Mouse (Mus musculus) hindbrain, embryonic 12.5 days (tissue): ENCODE results near the gene Xbp1. TPM values are rescaled to one million over a fixed set of nuclear protein-coding genes. Genes with fewer than 3 reads are reported as not detected.
A peak's percentile ranks its signal among the peaks of the same experiment; 100 is the strongest.
"Not testable (repeated sequence)": the region's sequence is repeated elsewhere in the genome, so short reads cannot be mapped to it uniquely, and the experiment has no call there.

Experiments used
- ATAC-seq: fragments of 200-750 bp; cut with Nextera tagmentation; 2 replicates; pipeline ENCODE4 v1.8.0; 2017; ENCODE audit warnings: moderate TSS enrichment; ENCODE audit not compliant: low FRiP score
- H3K27ac ChIP-seq: fragments of 300-500 bp; sonication (generic); 2 replicates; pipeline ENCODE4 v1.5.1; 2016; ENCODE audit warnings: mild to moderate bottlenecking
- H3K27me3 ChIP-seq: fragments of 300-500 bp; sonication (generic); 2 replicates; pipeline ENCODE4 v1.6.1; 2016; ENCODE audit warnings: mild to moderate bottlenecking
- H3K36me3 ChIP-seq: fragments of 300-500 bp; sonication (generic); 2 replicates; pipeline ENCODE4 v1.6.1; 2016; ENCODE audit warnings: mild to moderate bottlenecking
- H3K4me1 ChIP-seq: fragments of 300-500 bp; sonication (generic); 2 replicates; pipeline ENCODE4 v1.6.1; 2016
- H3K4me2 ChIP-seq: fragments of 300-500 bp; sonication (generic); replicated peaks from 2 replicates; pipeline ENCODE4 v1.6.1; 2016; ENCODE audit warnings: mild to moderate bottlenecking
- H3K4me3 ChIP-seq: fragments of 300-500 bp; sonication (generic); 2 replicates; pipeline ENCODE4 v1.5.1; 2016; ENCODE audit warnings: mild to moderate bottlenecking
- H3K9ac ChIP-seq: fragments of 300-500 bp; sonication (generic); 2 replicates; pipeline ENCODE4 v1.6.1; 2016; ENCODE audit warnings: mild to moderate bottlenecking, moderate library complexity
- H3K9me3 ChIP-seq: fragments of 300-500 bp; sonication (generic); replicated peaks from 2 replicates; pipeline ENCODE4 v1.6.1; 2016; ENCODE audit warnings: mild to moderate bottlenecking
- WGBS: fragments of 180-500 bp; shearing (Covaris S2); methylation state at CpG from one replicate; pipeline ENCODE4 v1.1.7; 2016; 5-methylcytosine and 5-hydroxymethylcytosine counted together
- polyA plus RNA-seq: library from polyadenylated mRNA; unstranded; fragments of >200 nt; fragmentation: Nextera tagmentation; extraction: Ambion mirVana; gene quantifications from 2 replicates; pipeline ENCODE4 v1.2.1, GENCODE M21; 2016

The Xbp1 gene
- polyA plus RNA-seq, 1 experiment from 2014 or later = 146 TPM

- Histone ChIP-seq H3K36me3 (peaks cover 44% of the 10 kb centered on the region), H3K9me3 (no peaks in the 10 kb centered on the region), H3K9ac (peak overlapping the region; percentile 96; the same call in 1 of the 2 replicates), H3K4me2 (peak overlapping the region; percentile 70), H3K4me3 (no peak overlapping the region), H3K27ac (no peak overlapping the region), H3K27me3 (no peaks in the 10 kb centered on the region), H3K4me1 (peaks cover 25% of the 10 kb centered on the region)
- 94% methylated on average over 11 of the region's 11 CpGs for WGBS
- no peak for ATAC-seq
Measured at GRCm38 (mm10) chr11:5522798-5523415, 2.4 kb downstream of the Xbp1 start.

GRCm38 (mm10) chr11:5525418-5525817, 5.0 kb downstream of the Xbp1 start:
- Histone ChIP-seq H3K27me3 (no peaks in the 10 kb centered on the region), H3K9ac (no peak overlapping the region), H3K4me2 (no peak overlapping the region), H3K9me3 (no peaks in the 10 kb centered on the region), H3K27ac (no peak overlapping the region), H3K36me3 (peaks cover 62% of the 10 kb centered on the region), H3K4me1 (peaks cover 25% of the 10 kb centered on the region), H3K4me3 (no peak overlapping the region)
- 87% methylated on average over 4 of the region's 4 CpGs for WGBS
- no peak for ATAC-seq

- H3K9me3 ChIP-seq = no peaks in the 10 kb centered on the region
- no peak overlapping the region for H3K27ac ChIP-seq
- no peak overlapping the region for H3K9ac ChIP-seq
- no peak for ATAC-seq
- peaks cover 25% of the 10 kb centered on the region for H3K4me1 ChIP-seq
- no peak overlapping the region for H3K4me3 ChIP-seq
- H3K27me3 ChIP-seq = no peaks in the 10 kb centered on the region
- H3K4me2 ChIP-seq = no peak overlapping the region
- H3K36me3 ChIP-seq = peaks cover 75% of the 10 kb centered on the region
- WGBS = 91% methylated on average over 7 of the region's 7 CpGs
Measured at GRCm38 (mm10) chr11:5526573-5527439, 6.3 kb downstream of the Xbp1 start.

GRCm38 (mm10) chr11:5527865-5528523, 7.5 kb downstream of the Xbp1 start:
- H3K9ac ChIP-seq = no peak overlapping the region
- H3K27me3 ChIP-seq = no peaks in the 10 kb centered on the region
- H3K9me3 ChIP-seq = no peaks in the 10 kb centered on the region
- H3K4me3 ChIP-seq = no peak overlapping the region
- ATAC-seq = no peak
- H3K36me3 ChIP-seq = peaks cover 84% of the 10 kb centered on the region
- H3K4me2 ChIP-seq = no peak overlapping the region
- peaks cover 14% of the 10 kb centered on the region for H3K4me1 ChIP-seq
- 81% methylated on average over 5 of the region's 5 CpGs for WGBS
- H3K27ac ChIP-seq = no peak overlapping the region

- Histone ChIP-seq H3K9me3 (no peaks in the 10 kb centered on the region), H3K4me3 (no peak overlapping the region), H3K9ac (no peak overlapping the region), H3K4me2 (no peak overlapping the region), H3K4me1 (peaks cover 6% of the 10 kb centered on the region; the same call in 1 of the 2 replicates), H3K36me3 (peaks cover 84% of the 10 kb centered on the region), H3K27me3 (no peaks in the 10 kb centered on the region), H3K27ac (no peak overlapping the region)
- 85% methylated on average over 5 of the region's 5 CpGs for WGBS
- no peak for ATAC-seq
Measured at GRCm38 (mm10) chr11:5528841-5529240, 8.4 kb downstream of the Xbp1 start.

GRCm38 (mm10) chr11:5530172-5530571, 9.7 kb downstream of the Xbp1 start:
- Histone ChIP-seq H3K36me3 (peaks cover 82% of the 10 kb centered on the region), H3K4me2 (no peak overlapping the region)
- 87% methylated on average over 5 of the region's 5 CpGs for WGBS

GRCm38 (mm10) chr11:5530717-5531116, 10.3 kb downstream of the Xbp1 start:
- Histone ChIP-seq H3K9me3 (no peaks in the 10 kb centered on the region), H3K4me1 (no peaks in the 10 kb centered on the region), H3K27ac (no peak overlapping the region), H3K4me3 (no peak overlapping the region), H3K9ac (no peak overlapping the region), H3K36me3 (peaks cover 77% of the 10 kb centered on the region), H3K27me3 (no peaks in the 10 kb centered on the region), H3K4me2 (no peak overlapping the region)
- WGBS = 79% methylated on average over 6 of the region's 6 CpGs
- no peak for ATAC-seq

More at GRCm38 (mm10) chr11:5530172-5530571, 9.7 kb downstream of the Xbp1 start:
- Histone ChIP-seq H3K27ac (no peak overlapping the region), H3K9me3 (no peaks in the 10 kb centered on the region), H3K4me1 (no peaks in the 10 kb centered on the region), H3K9ac (no peak overlapping the region), H3K27me3 (no peaks in the 10 kb centered on the region), H3K4me3 (no peak overlapping the region)
- ATAC-seq = no peak

GRCm38 (mm10) chr11:5533108-5533507, 12.6 kb downstream of the Xbp1 start:
- ATAC-seq = no peak
- WGBS = 72% methylated on average over 5 of the region's 5 CpGs
- Histone ChIP-seq H3K27ac (no peak overlapping the region), H3K36me3 (peaks cover 62% of the 10 kb centered on the region), H3K9ac (no peak overlapping the region), H3K27me3 (no peaks in the 10 kb centered on the region), H3K4me3 (no peak overlapping the region), H3K9me3 (no peaks in the 10 kb centered on the region), H3K4me1 (no peaks in the 10 kb centered on the region), H3K4me2 (no peak overlapping the region)

- not testable (repeated sequence) for ATAC-seq, H3K4me3 ChIP-seq, H3K27ac ChIP-seq, H3K9me3 ChIP-seq, H3K9ac ChIP-seq, H3K27me3 ChIP-seq, H3K4me2 ChIP-seq
- WGBS = 86% methylated on average over 4 of the region's 4 CpGs
- Histone ChIP-seq H3K36me3 (peaks cover 26% of the 10 kb centered on the region), H3K4me1 (peaks cover 12% of the 10 kb centered on the region)
Measured at GRCm38 (mm10) chr11:5537454-5537853, 17.0 kb downstream of the Xbp1 start.

GRCm38 (mm10) chr11:5540331-5540730, 19.9 kb downstream of the Xbp1 start:
- Histone ChIP-seq H3K4me1 (peaks cover 12% of the 10 kb centered on the region), H3K27ac (no peak overlapping the region), H3K27me3 (no peaks in the 10 kb centered on the region), H3K36me3 (no peaks in the 10 kb centered on the region), H3K9me3 (no peaks in the 10 kb centered on the region), H3K4me3 (0 out of 2 replicates have a peak overlapping the region, but pooled peaks have one; percentile 88), H3K9ac (no peak overlapping the region), H3K4me2 (peak overlapping the region; percentile 82)
- ATAC-seq = no peak
- WGBS = 51% methylated on average over 4 of the region's 4 CpGs

GRCm38 (mm10) chr11:5541230-5541798, 20.9 kb downstream of the Xbp1 start:
- peak overlapping the region; percentile 88 for H3K4me3 ChIP-seq
- ATAC-seq = peak; percentile 9; the same call in 1 of the 2 replicates
- H3K27ac ChIP-seq = peak overlapping the region; percentile 86; the same call in 1 of the 2 replicates
- 3% methylated on average over 28 of the region's 28 CpGs for WGBS
- no peaks in the 10 kb centered on the region for H3K36me3 ChIP-seq
- peak overlapping the region; percentile 90 for H3K9ac ChIP-seq
- no peaks in the 10 kb centered on the region for H3K9me3 ChIP-seq
- no peaks in the 10 kb centered on the region for H3K27me3 ChIP-seq
- H3K4me1 ChIP-seq = peaks cover 12% of the 10 kb centered on the region
- H3K4me2 ChIP-seq = peak overlapping the region; percentile 82
